Mouse (Mus musculus) heart, embryonic 16.5 days (tissue): ENCODE measurements around the gene Prkag1. TPM values are rescaled to one million over a fixed set of nuclear protein-coding genes. Genes with fewer than 3 reads are reported as not detected.

Source experiments
- ATAC-seq: fragments of 200-750 bp; cut with Nextera tagmentation; replicated peaks from 2 replicates; pipeline ENCODE4 v1.8.0; 2017; ENCODE audit warnings: moderate number of reproducible peaks; ENCODE audit not compliant: insufficient read depth, low FRiP score; ENCODE audit errors: extremely low read depth
- H3K27ac ChIP-seq: fragments of 300-500 bp; sonication (generic); 2 replicates; pipeline ENCODE4 v1.5.1; 2014; ENCODE audit warnings: mild to moderate bottlenecking, low read length, control low read depth, moderate library complexity
- H3K27me3 ChIP-seq: fragments of 300-500 bp; sonication (generic); 2 replicates; pipeline ENCODE4 v1.6.1; 2014; ENCODE audit warnings: low read length, mixed read lengths; ENCODE audit not compliant: control insufficient read depth, insufficient read depth
- H3K36me3 ChIP-seq: fragments of 300-500 bp; sonication (generic); 2 replicates; pipeline ENCODE4 v1.6.1; 2014; ENCODE audit not compliant: control insufficient read depth, insufficient read depth
- H3K4me1 ChIP-seq: fragments of 300-500 bp; sonication (generic); 2 replicates; pipeline ENCODE4 v1.6.1; 2014; ENCODE audit warnings: low read length, mixed read lengths; ENCODE audit not compliant: control insufficient read depth, insufficient read depth
- H3K4me2 ChIP-seq: fragments of 300-500 bp; sonication (generic); 2 replicates; pipeline ENCODE4 v1.6.1; 2014; ENCODE audit warnings: low read depth, mild to moderate bottlenecking, control low read depth, low read length
- H3K4me3 ChIP-seq: fragments of 300-500 bp; sonication (generic); 2 replicates; pipeline ENCODE4 v1.5.1; 2014; ENCODE audit warnings: mild to moderate bottlenecking, control low read depth, low read length
- H3K9ac ChIP-seq: fragments of 300-500 bp; sonication (generic); 2 replicates; pipeline ENCODE4 v1.6.1; 2014; ENCODE audit warnings: low read length, control low read depth
- H3K9me3 ChIP-seq: fragments of 300-500 bp; sonication (generic); replicated peaks from 2 replicates; pipeline ENCODE4 v1.6.1; 2016; ENCODE audit warnings: low read length; ENCODE audit not compliant: control insufficient read depth
- WGBS: fragments of 180-500 bp; shearing (Covaris S2); extraction: QIAGEN DNeasy Blood & Tissue Kit; methylation state at CpG from one replicate; pipeline ENCODE4 v1.1.7; 2014; 5-methylcytosine and 5-hydroxymethylcytosine counted together
- polyA plus RNA-seq: library from polyadenylated mRNA; unstranded; fragments of >200 nt; fragmentation: Nextera tagmentation; extraction: Ambion mirVana; gene quantifications from 2 replicates; pipeline ENCODE4 v1.2.1, GENCODE M21; 2015

Gene Prkag1
- 111 and 112 TPM in 2 replicates for polyA plus RNA-seq

- Histone ChIP-seq H3K9me3 (no peaks in the 10 kb centered on the region), H3K27me3 (no peaks in the 10 kb centered on the region), H3K4me2 (peak within 1 kb of the TSS; percentile 75), H3K36me3 (peaks cover 28% of the 10 kb centered on the region), H3K27ac (peak within 1 kb of the TSS; percentile 100), H3K4me1 (peaks cover 36% of the 10 kb centered on the region), H3K4me3 (peak within 1 kb of the TSS; percentile 87), H3K9ac (peak within 1 kb of the TSS; percentile 96)
- WGBS: under 1% methylated on average over 54 of the region's 66 CpGs
- ATAC-seq: peak; percentile 95
These were observed at the start of gene Prkag1 for GRCm38 (mm10) chr15:98830736-98831683. Prkag1 (minus strand) TSS chr15:98831521.

GRCm38 (mm10) chr15:98877331-98877730 lies 46.0 kb upstream of the Prkag1 start:
- Histone ChIP-seq H3K4me3 (no peak overlapping the region), H3K4me1 (peaks cover 13% of the 10 kb centered on the region), H3K36me3 (no peaks in the 10 kb centered on the region; the same call in 1 of the 2 replicates), H3K27ac (no peak overlapping the region), H3K27me3 (no peaks in the 10 kb centered on the region), H3K9ac (no peak overlapping the region), H3K9me3 (no peaks in the 10 kb centered on the region), H3K4me2 (no peak overlapping the region)
- WGBS: 10% methylated on average over 3 of the region's 3 CpGs
- ATAC-seq: no peak

- Histone ChIP-seq H3K4me2 (peak overlapping the region; percentile 85), H3K4me3 (peak overlapping the region; percentile 89), H3K27ac (peak overlapping the region; percentile 98), H3K4me1 (peaks cover 31% of the 10 kb centered on the region), H3K36me3 (no peaks in the 10 kb centered on the region), H3K9me3 (no peaks in the 10 kb centered on the region), H3K27me3 (no peaks in the 10 kb centered on the region), H3K9ac (peak overlapping the region; percentile 99)
- ATAC-seq: peak; percentile 70
- 1% methylated on average over 51 of the region's 51 CpGs for WGBS
These were observed 40.9 kb upstream of the Prkag1 start for GRCm38 (mm10) chr15:98871916-98872888.

DNA sequence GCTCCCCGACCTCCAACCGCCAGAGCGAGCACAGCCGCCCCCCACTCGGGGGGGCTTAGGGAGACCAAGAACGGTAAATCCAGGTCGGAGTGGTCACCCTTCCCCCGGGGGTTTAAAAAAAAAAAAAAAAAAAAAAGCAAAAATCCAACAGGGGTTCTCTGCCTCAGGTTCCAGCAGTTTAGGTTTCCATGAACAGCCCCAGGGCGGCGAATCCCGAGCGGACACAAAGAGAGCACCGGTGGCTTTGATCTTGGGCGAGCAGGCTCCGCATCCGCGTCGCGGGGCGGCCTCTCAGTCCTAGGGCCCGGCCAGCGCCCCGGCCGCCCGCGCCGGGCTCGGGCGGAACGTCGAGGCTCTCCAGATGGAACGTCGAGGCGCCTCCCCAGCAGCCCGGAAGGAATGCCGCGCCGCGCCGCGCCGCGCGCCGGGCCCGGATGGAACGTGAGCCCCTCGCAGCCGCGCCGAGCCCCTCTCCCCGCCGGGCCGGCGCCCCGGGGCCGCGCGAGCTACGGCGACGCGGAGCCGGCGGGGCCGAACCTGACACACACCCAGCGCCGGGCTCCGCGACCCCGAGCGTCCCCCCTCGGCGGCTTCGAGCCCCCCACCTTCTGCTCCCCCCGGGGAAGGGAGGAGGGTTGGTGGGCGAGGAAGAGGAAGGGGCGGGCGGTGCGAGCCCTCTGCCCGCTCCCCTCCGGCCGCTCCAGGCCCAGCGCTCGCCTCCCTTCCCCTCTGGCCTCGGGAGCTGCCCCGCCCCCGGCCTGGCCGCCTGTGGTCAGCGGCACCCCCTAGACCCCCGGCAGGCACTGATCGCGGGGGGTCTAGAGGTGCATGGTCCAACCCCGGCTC lies 40.0 kb upstream of the Prkag1 start, which contains the start of gene Kmt2d:
Gene Kmt2d, minus strand, starts transcription at position 135 of the 846 bp plus-strand sequence.
- H3K9ac ChIP-seq: peak within 1 kb of the TSS; percentile 99
- peak within 1 kb of the TSS; percentile 98 for H3K27ac ChIP-seq
- H3K4me1 ChIP-seq: peaks cover 36% of the 10 kb centered on the region
- H3K36me3 ChIP-seq: peaks cover 2% of the 10 kb centered on the region; the same call in 1 of the 2 replicates
- peak; percentile 68 for ATAC-seq
- H3K27me3 ChIP-seq: no peaks in the 10 kb centered on the region
- no peaks in the 10 kb centered on the region for H3K9me3 ChIP-seq
- H3K4me3 ChIP-seq: peak within 1 kb of the TSS; percentile 89
- under 1% methylated on average over 80 of the region's 94 CpGs for WGBS
- H3K4me2 ChIP-seq: peak within 1 kb of the TSS; percentile 99

- Histone ChIP-seq H3K4me2 (peak overlapping the region; percentile 99), H3K27me3 (no peaks in the 10 kb centered on the region), H3K4me3 (peak overlapping the region; percentile 89), H3K9me3 (no peaks in the 10 kb centered on the region), H3K9ac (peak overlapping the region; percentile 99), H3K36me3 (peaks cover 11% of the 10 kb centered on the region), H3K27ac (peak overlapping the region; percentile 98), H3K4me1 (peaks cover 36% of the 10 kb centered on the region)
- ATAC-seq: no peak
- WGBS: under 1% methylated on average over 16 of the region's 16 CpGs
These were observed 39.1 kb upstream of the Prkag1 start for GRCm38 (mm10) chr15:98870179-98871069.

DNA sequence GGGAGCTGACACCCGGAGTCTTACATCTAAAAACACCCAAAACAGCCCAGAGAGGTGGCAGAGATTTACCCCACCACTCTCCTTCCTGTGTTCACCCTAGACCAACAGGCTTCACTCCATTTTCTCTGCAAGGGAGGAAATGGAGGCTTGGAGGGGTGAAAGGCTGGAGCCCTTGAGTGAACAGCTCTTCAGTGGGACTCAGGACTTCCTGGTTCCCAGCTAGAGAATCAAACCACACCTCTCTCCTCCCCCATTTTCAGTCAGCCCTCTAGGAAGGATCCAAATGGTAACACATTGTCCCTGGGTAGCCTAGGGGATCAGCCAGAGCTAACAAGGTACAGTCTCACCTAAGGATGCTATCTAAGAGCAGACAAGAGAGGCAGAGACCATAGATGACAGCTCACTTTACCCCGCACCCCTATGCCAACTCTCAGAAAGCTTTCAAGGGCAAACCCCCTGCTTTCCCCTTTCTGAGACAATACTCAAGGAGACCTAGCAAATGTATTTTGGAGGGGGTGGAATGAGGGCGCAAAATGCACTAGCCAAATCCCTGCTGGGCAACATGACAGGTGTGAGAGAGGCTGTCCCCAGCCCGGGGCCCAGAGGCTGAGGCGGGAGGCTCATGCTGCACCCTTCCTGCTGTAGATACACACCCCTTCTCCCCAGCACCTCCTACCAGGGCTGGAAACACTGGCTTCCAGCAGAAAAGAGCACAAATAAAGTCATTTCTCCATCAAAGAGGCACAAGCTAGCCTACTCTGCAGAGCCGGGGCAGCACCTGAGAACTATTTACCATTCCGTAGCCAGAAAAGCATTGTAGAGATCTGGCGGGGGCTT lies 38.2 kb upstream of the Prkag1 start:
- Histone ChIP-seq H3K27me3 (no peaks in the 10 kb centered on the region), H3K4me1 (peaks cover 36% of the 10 kb centered on the region), H3K4me2 (peak overlapping the region; percentile 99), H3K27ac (peak overlapping the region; percentile 98), H3K9me3 (no peaks in the 10 kb centered on the region), H3K36me3 (peaks cover 19% of the 10 kb centered on the region), H3K9ac (peak overlapping the region; percentile 99), H3K4me3 (peak overlapping the region; percentile 89)
- ATAC-seq: no peak
- WGBS: 8% methylated on average over 8 of the region's 8 CpGs

DNA sequence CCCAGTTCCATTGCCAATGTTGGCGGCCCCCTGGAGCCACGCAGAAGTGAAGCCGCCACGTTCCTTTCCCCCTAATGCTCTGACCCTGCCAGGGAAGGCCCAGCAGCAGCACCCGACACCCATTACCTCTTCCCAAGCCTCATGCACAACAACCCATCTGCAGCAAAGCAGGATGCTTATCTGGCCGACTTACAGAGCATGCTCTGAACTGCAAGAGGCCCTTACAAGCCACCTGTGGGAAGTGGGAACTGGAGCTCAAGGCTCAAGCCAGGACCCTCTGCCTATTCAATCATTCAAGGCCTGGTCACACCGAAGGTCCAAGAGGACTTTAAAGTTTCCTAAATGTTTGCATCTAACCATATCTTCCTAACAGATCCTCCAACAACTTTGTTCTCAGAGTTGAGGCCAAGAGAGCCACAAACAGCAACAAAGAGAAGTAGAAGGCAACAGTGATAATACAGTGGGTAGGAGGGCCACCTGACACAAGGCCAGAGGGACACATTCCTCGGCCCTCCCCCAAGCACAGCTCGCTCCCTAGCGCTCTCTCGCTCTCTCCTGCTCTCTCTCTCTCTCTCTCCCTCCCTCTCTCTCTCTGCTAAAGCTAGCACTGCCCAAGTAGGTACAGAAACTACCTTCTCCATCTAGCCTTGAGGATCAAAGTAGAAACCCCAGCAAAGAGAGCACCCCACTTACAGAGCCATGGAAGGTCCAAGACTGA lies 37.2 kb upstream of the Prkag1 start:
- peak overlapping the region; percentile 99 for H3K9ac ChIP-seq
- ATAC-seq: no peak
- H3K4me2 ChIP-seq: peak overlapping the region; percentile 99
- peaks cover 36% of the 10 kb centered on the region for H3K4me1 ChIP-seq
- H3K4me3 ChIP-seq: peak overlapping the region; percentile 89
- H3K36me3 ChIP-seq: peaks cover 30% of the 10 kb centered on the region
- no peaks in the 10 kb centered on the region for H3K9me3 ChIP-seq
- WGBS: 24% methylated on average over 11 of the region's 11 CpGs
- no peaks in the 10 kb centered on the region for H3K27me3 ChIP-seq
- H3K27ac ChIP-seq: peak overlapping the region; percentile 98
